Mouse (Mus musculus): ENCODE measurements around the gene Samd8.

The Samd8 gene

GRCm38 (mm10) chr14:21745149-21745548 lies 5.2 kb upstream of the Samd8 start:
- DNase-seq (ENCODE audit: low spot score in 2 of 2) = no peak

DNA sequence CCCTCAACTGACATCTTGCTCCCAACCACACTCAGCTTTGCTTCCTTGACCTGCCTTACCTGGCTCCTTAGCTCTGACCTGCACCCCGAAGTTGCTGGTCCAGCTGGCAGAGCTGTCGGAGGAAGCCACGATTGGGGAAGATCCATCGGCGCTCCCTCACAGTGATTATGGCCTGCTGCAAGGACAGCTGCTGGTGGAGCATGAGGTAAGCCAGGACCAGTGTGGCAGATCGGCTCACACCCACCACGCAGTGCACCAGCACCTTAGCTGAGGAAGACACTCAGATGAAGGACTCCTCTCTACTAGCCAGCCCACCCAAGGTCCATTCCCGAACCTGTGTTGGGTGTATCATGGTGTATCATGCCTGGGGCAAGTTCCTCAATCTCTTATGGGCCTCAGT lies 4.1 kb upstream of the Samd8 start:
- no peak for DNase-seq (ENCODE audit: low spot score in 2 of 2)

GRCm38 (mm10) chr14:21746846-21747245 lies 3.5 kb upstream of the Samd8 start:
- DNase-seq (ENCODE audit: low spot score in 2 of 2) = no peak

- DNase-seq (ENCODE audit: low spot score in 2 of 2) = no peak
Observed at GRCm38 (mm10) chr14:21747436-21748141, 2.7 kb upstream of the Samd8 start.

- no peak for DNase-seq (ENCODE audit: low spot score in 2 of 2)
Observed at GRCm38 (mm10) chr14:21748142-21748870, 2.0 kb upstream of the Samd8 start.

GRCm38 (mm10) chr14:21750881-21751542 lies 681 bp downstream of the Samd8 start, which contains the start of gene Dusp13:
Gene Dusp13 (minus strand): TSS chr14:21751181.
- peak; percentile 60 to 65 for DNase-seq (ENCODE audit: low spot score in 2 of 2)

DNA sequence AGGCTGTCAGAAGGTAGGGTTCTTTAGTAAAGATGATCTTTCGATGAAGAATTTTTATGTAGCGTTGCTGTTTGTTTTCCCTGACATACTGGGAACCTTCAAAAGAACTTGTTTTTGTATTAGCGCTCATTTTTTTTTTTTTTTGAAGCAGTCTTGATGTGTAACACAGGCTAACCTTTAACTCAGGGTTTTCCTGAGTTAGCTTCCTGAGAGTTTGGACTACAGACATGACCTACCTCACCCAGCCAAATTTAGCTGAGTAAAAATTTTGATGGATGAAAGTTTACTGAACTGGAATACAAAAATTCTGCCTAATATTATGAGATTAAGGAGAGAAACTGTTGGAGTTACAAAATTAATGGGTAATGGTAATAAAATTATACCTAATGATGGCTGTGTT lies 2.1 kb downstream of the Samd8 start:
- DNase-seq (ENCODE audit: low spot score in 2 of 2) = no peak

DNA sequence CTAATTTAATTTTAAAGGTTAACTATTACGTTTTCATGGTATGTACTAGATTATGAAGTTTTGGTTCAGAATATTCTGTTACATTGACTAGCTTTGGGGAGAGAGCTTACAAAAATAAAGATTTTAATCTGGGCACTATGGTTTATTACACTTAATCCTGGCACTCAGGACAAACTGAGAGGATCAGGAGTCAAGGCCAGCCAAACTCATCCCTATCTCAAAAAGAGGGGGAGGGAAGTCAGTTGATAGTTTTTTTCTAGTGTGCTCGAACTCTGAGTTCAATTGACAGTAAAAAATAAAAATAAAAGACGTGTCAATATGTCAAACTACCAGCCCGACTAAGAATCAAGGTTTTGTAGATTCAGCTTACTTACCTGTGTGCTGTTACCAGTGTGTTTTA lies 3.0 kb downstream of the Samd8 start:
- DNase-seq (ENCODE audit: low spot score in 2 of 2) = no peak

GRCm38 (mm10) chr14:21761560-21761959 lies 11.2 kb downstream of the Samd8 start:
- DNase-seq (ENCODE audit: low spot score in 2 of 2) = no peak

DNA sequence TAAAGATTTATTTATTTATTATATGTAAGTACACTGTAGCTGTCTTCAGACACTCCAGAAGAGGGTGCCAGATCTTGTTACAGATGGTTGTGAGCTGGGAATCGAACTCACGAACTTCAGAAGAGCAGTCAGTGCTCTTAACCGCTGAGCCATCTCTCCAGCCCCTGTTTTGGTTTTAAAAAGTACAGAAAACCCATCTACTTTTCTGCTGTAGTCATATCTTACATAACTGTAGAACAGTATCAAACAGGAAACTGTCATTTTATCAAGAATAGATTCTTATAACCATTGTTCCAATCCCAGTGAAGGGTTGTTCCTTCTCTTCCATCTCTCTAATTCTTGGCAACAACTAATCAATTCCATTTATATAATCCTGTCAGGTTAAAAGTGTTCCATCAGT lies 13.4 kb downstream of the Samd8 start:
- no peak for DNase-seq (ENCODE audit: low spot score in 2 of 2)

DNA sequence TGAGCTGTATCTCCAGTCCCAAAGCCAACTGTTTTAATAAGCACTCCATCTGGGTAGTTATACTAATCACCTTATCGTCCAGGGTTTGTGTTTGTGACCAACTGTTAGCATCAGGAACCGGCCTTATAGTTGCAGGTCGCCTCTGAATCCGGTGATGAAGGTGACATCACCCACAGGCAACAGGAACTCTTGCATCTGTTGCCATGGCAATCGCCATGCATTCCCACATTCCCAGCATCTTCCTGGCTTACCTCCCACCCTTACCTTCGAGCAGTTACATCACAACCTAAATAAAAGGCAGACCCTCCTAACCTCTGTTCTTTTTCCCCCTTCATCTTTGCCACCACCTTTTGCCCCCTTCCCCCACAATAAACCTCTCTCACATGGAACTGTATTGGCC lies 14.3 kb downstream of the Samd8 start:
- no peak for DNase-seq (ENCODE audit: low spot score in 2 of 2)

- no peak for DNase-seq (ENCODE audit: low spot score in 2 of 2)
Observed at GRCm38 (mm10) chr14:21765754-21766397, 15.5 kb downstream of the Samd8 start.

DNA sequence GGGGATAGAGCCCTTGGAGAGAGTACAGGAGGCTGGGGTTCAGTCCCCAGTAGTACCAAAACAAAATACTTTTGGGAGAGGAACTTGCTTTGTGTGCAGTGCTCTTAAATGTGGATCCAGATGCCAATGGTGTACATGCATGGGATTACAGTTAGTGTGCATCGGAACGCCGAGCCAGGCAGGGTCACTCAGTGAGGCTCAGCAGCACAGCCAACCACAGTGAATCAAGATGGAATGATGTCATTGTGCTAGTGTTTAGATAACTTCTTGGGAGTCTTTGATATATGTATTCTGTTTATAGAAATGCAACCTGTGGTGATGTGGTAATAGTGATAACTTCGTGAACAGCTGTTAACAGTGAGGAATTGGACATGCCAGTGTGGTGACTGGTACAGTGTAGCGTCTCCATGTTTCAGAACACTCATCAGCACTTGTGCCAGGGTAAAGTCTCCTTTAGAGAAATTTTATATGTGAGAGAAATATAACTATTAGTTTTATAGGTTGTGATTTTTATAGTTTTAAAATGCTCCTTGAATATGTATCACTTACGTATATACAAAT lies 16.1 kb downstream of the Samd8 start:
- DNase-seq (ENCODE audit: low spot score in 2 of 2) = no peak

- no peak for DNase-seq (ENCODE audit: low spot score in 2 of 2)
Observed at GRCm38 (mm10) chr14:21772506-21773281, 22.4 kb downstream of the Samd8 start.

GRCm38 (mm10) chr14:21773946-21774345 lies 23.6 kb downstream of the Samd8 start:
- no peak for DNase-seq (ENCODE audit: low spot score in 2 of 2)

DNA sequence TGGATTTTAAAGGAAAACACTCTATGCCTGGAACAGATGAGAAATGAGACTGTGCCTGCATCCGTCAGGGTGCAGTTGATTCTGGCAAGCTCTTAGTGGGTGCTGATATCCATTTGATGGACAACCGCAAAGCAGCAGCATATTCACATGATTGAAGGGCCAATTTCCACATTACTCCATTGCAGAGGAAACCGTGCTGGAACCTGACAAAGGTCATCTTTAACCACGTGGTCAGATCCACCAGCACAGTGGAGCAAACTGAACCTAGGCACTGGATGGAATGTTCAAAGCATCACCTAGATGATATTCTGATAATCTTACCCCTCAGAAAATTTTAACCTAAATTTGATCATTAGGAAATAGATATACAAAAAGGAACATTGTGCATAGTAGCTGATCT lies 25.9 kb downstream of the Samd8 start:
- DNase-seq (ENCODE audit: low spot score in 2 of 2) = no peak

GRCm38 (mm10) chr14:21786500-21786899 lies 36.2 kb downstream of the Samd8 start:
- no peak for DNase-seq (ENCODE audit: low spot score in 2 of 2)

DNA sequence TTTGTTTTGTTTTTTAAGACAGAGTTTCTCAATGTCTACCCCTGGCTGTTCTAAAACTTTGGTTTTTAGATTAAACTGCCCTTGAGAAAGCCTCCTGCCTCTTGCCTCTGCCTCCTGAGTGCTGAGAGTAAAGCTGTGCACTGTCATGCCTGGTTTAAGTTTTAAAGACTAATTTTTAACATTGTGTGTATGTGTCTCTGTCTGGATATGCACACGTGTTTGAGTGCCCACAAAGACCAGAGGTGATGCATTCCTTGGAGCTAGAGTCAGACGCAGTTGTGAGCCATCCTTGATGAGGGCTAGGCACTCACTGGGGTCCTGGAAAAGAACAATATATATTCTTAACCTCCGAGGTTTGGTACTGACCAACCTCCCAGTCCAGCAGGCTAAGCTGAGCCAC lies 37.0 kb downstream of the Samd8 start:
- DNase-seq (ENCODE audit: low spot score in 2 of 2) = no peak

GRCm38 (mm10) chr14:21788121-21788520 lies 37.8 kb downstream of the Samd8 start:
- peak; percentile 36 to 64 for DNase-seq (ENCODE audit: low spot score in 2 of 2)

DNA sequence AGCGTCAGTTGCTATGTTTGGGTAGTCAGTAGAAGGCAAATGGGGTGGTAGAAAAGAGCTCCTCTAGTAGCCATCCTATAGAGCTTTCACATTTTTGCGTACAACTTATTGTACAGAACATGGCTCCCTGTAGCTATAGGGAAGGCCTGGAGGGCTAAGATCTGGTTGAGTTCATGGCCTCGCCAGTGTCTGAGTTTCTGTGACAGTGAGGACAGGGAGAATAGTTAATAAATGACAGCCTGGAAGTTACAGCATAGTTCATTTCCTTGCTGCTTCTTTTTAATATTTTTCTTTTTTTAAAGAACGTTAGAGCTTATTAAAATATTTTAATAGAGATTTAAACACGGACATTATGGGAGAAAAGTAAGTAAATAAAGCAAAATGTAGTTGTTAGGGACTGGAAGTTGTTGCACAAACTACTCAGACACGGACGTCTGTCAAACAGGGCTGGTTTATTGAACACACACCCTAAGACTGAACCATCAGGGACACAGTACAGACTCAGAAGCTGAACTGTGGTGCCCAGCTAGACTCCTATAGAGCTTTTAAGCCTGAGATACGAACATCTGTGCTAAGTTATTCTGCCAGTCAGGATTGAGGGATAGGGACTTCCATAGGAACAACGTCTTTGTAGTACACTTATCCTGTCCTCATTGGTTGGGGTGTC lies 40.4 kb downstream of the Samd8 start:
- DNase-seq (ENCODE audit: low spot score in 2 of 2) = no peak

DNA sequence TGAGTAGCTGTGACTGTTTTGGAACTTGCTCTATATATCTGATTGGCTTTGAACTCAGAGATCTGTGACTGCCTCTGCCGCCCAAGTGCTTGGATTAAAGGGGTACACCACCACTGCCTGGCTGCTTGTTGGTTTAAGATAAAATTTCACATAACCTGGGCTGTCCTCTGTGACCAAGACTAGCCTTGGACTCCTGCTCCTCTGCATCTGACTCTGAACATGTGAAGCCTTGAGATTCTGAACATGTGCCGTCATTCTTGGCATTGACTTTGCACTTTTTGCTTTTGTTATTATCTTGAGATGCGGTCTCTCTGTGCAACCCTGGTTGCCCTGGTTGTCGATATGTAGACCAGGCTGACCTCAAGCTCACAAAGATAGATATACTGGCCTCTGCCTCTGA lies 41.4 kb downstream of the Samd8 start:
- DNase-seq (ENCODE audit: low spot score in 2 of 2) = no peak

Data from right cerebral cortex, postnatal 36 days (tissue).